Mouse (Mus musculus) MEL (cell line): ENCODE data around the gene Gm42957. TPM values are rescaled to one million over a fixed set of nuclear protein-coding genes. Genes with fewer than 3 reads are reported as not detected.

Experiments used
- DNase-seq: peaks from one replicate; pipeline ENCODE4 v3.0.0; 2011; ENCODE audit warnings: low read depth, low spot score
- H3K27ac ChIP-seq: 2 replicates; pipeline ENCODE4 v1.5.1; 2012; ENCODE audit warnings: low read depth, mild to moderate bottlenecking, control low read depth, low read length, moderate library complexity; ENCODE audit not compliant: control insufficient read depth
- H3K27me3 ChIP-seq, 2 experiments: fragments of 150-350 bp in 1 of 2; sonication (generic) in 1 of 2; 2 replicates each; pipeline ENCODE4 v1.6.1; 2012; ENCODE audit warnings: low read length in 2 of 2, mild to moderate bottlenecking in 2 of 2, improper control_type of control experiment in 1 of 2, moderate library complexity in 1 of 2; ENCODE audit not compliant: insufficient read depth in 2 of 2, control insufficient read depth in 1 of 2
- H3K36me3 ChIP-seq, 2 experiments: 2 replicates each; pipeline ENCODE4 v1.6.1; 2012 to 2014; ENCODE audit warnings: low read length in 2 of 2, improper control_type of control experiment in 1 of 2, inconsistent platforms in 1 of 2, mild to moderate bottlenecking in 1 of 2; ENCODE audit not compliant: insufficient read depth in 2 of 2, control insufficient read depth in 1 of 2
- H3K4me1 ChIP-seq, 2 experiments: fragments of 150-350 bp in 1 of 2; sonication (generic) in 1 of 2; 2 replicates each; pipeline ENCODE4 v1.6.1; 2012; ENCODE audit warnings: low read length in 2 of 2, improper control_type of control experiment in 1 of 2, mild to moderate bottlenecking in 1 of 2; ENCODE audit not compliant: insufficient read depth in 2 of 2, control insufficient read depth in 1 of 2
- H3K4me3 ChIP-seq, 2 experiments: fragments of 150-350 bp in 1 of 2; sonication (generic) in 1 of 2; 2 replicates each; pipeline ENCODE4 v1.5.1; 2012; ENCODE audit warnings: low read depth in 2 of 2, low read length in 2 of 2, mild to moderate bottlenecking in 2 of 2, moderate library complexity in 2 of 2, control low read depth in 1 of 2, improper control_type of control experiment in 1 of 2; ENCODE audit not compliant: control insufficient read depth in 1 of 2, insufficient read depth in 1 of 2
- H3K79me2 ChIP-seq: 2 replicates; pipeline ENCODE4 v1.6.1; 2012; ENCODE audit warnings: mild to moderate bottlenecking, low read length, moderate library complexity; ENCODE audit not compliant: control insufficient read depth, poor library complexity, insufficient read depth
- H3K9ac ChIP-seq: 2 replicates; pipeline ENCODE4 v1.6.1; 2012; ENCODE audit warnings: low read depth, mild to moderate bottlenecking, control low read depth, low read length, moderate library complexity; ENCODE audit not compliant: control insufficient read depth, poor library complexity, severe bottlenecking
- H3K9me3 ChIP-seq: fragments of 150-350 bp; sonication (generic); replicated peaks from 2 replicates; pipeline ENCODE4 v1.6.1; 2012; ENCODE audit warnings: mild to moderate bottlenecking, low read length, improper control_type of control experiment, moderate library complexity; ENCODE audit not compliant: insufficient read depth
- CHD1 ChIP-seq: IDR thresholded peaks from 2 replicates; pipeline ENCODE4 v1.6.1; 2012; ENCODE audit warnings: low read depth, mild to moderate bottlenecking, inconsistent platforms, low read length, improper control_type of control experiment
- CHD2 ChIP-seq: IDR thresholded peaks from 2 replicates; pipeline ENCODE4 v1.6.1; 2011; ENCODE audit warnings: low read length, improper control_type of control experiment
- CTCF ChIP-seq, 3 experiments: IDR thresholded peaks in 2 of 3; conservative IDR thresholded peaks in 1 of 3; 2 replicates each; pipeline ENCODE4 v1.5.1; 2011 to 2012; ENCODE audit warnings: low read length in 3 of 3, low read depth in 2 of 3, mild to moderate bottlenecking in 2 of 3, improper control_type of control experiment in 1 of 3, inconsistent platforms in 1 of 3, mixed read lengths in 1 of 3, moderate library complexity in 1 of 3; ENCODE audit not compliant: control insufficient read depth in 1 of 3, insufficient read depth in 1 of 3, poor library complexity in 1 of 3, severe bottlenecking in 1 of 3
- ELF1 ChIP-seq: IDR thresholded peaks from 2 replicates; pipeline ENCODE4 v1.6.1; 2014; ENCODE audit warnings: low read depth, mild to moderate bottlenecking, inconsistent platforms, low read length, improper control_type of control experiment, moderate library complexity
- GABPA ChIP-seq: IDR thresholded peaks from 2 replicates; pipeline ENCODE4 v1.6.1; 2012; ENCODE audit warnings: low read depth, mild to moderate bottlenecking, inconsistent platforms, low read length, improper control_type of control experiment, moderate library complexity
- HCFC1 ChIP-seq: IDR thresholded peaks from 2 replicates; pipeline ENCODE4 v1.6.1; 2012; ENCODE audit warnings: low read depth, mild to moderate bottlenecking, inconsistent platforms, low read length, improper control_type of control experiment, moderate library complexity
- JUND ChIP-seq: IDR thresholded peaks from 2 replicates; pipeline ENCODE4 v1.6.1; 2011; ENCODE audit warnings: low read depth, mild to moderate bottlenecking, improper control_type of control experiment, low read length
- MAX ChIP-seq: IDR thresholded peaks from 2 replicates; pipeline ENCODE4 v1.6.1; 2011; ENCODE audit warnings: low read length, improper control_type of control experiment
- MYB ChIP-seq: IDR thresholded peaks from 2 replicates; pipeline ENCODE4 v1.6.1; 2011; ENCODE audit warnings: mild to moderate bottlenecking, low read depth, low read length, improper control_type of control experiment
- MYC ChIP-seq: IDR thresholded peaks from 2 replicates; pipeline ENCODE4 v1.6.1; 2011; ENCODE audit warnings: low read depth, mild to moderate bottlenecking, low read length, improper control_type of control experiment, moderate library complexity
- NELFE ChIP-seq: IDR thresholded peaks from 2 replicates; pipeline ENCODE4 v1.6.1; 2011; ENCODE audit warnings: low read depth, low read length, improper control_type of control experiment
- NRF1 ChIP-seq: IDR thresholded peaks from 2 replicates; pipeline ENCODE4 v1.6.1; 2014; ENCODE audit warnings: low read depth, mild to moderate bottlenecking, inconsistent platforms, low read length, improper control_type of control experiment, moderate library complexity; ENCODE audit not compliant: poor library complexity, insufficient read depth, severe bottlenecking
- POLR2AphosphoS2 ChIP-seq: IDR thresholded peaks from 2 replicates; pipeline ENCODE4 v1.6.1; 2011; ENCODE audit warnings: low read length, improper control_type of control experiment
- POLR2AphosphoS5 ChIP-seq: IDR thresholded peaks from 2 replicates; pipeline ENCODE4 v1.6.1; 2012; ENCODE audit warnings: low read depth, borderline replicate concordance, mild to moderate bottlenecking, inconsistent platforms, low read length, moderate library complexity, mixed read lengths
- RCOR1 ChIP-seq: IDR thresholded peaks from 2 replicates; pipeline ENCODE4 v1.6.1; 2012; ENCODE audit warnings: low read depth, mild to moderate bottlenecking, inconsistent platforms, low read length, improper control_type of control experiment
- SIN3A ChIP-seq: IDR thresholded peaks from 2 replicates; pipeline ENCODE4 v1.6.1; 2012; ENCODE audit warnings: low read length, improper control_type of control experiment, inconsistent platforms
- SMC3 ChIP-seq: IDR thresholded peaks from 2 replicates; pipeline ENCODE4 v1.6.1; 2011; ENCODE audit warnings: low read depth, low read length, improper control_type of control experiment
- TAL1 ChIP-seq: IDR thresholded peaks from 2 replicates; pipeline ENCODE4 v1.6.1; 2012; ENCODE audit warnings: mild to moderate bottlenecking, inconsistent platforms, low read length, moderate library complexity, mixed read lengths
- TBP ChIP-seq: IDR thresholded peaks from 2 replicates; pipeline ENCODE4 v1.8.0; 2011; ENCODE audit warnings: low read depth, low read length, improper control_type of control experiment
- TCF12 ChIP-seq: IDR thresholded peaks from 2 replicates; pipeline ENCODE4 v1.6.1; 2014; ENCODE audit warnings: low read depth, mild to moderate bottlenecking, inconsistent platforms, low read length, improper control_type of control experiment, moderate library complexity
- UBTF ChIP-seq: IDR thresholded peaks from 2 replicates; pipeline ENCODE4 v1.6.1; 2012; ENCODE audit warnings: low read depth, mild to moderate bottlenecking, inconsistent platforms, low read length, improper control_type of control experiment, moderate library complexity, borderline replicate concordance; ENCODE audit not compliant: insufficient read depth
- USF1 ChIP-seq: IDR thresholded peaks from 2 replicates; pipeline ENCODE4 v1.6.1; 2014; ENCODE audit warnings: low read depth, mild to moderate bottlenecking, inconsistent platforms, low read length, improper control_type of control experiment, moderate library complexity
- USF2 ChIP-seq, 2 experiments: IDR thresholded peaks; 2 replicates each; pipeline ENCODE4 v1.6.1; 2011 to 2012; ENCODE audit warnings: improper control_type of control experiment in 2 of 2, low read length in 2 of 2, borderline replicate concordance in 1 of 2, inconsistent platforms in 1 of 2, low read depth in 1 of 2, mild to moderate bottlenecking in 1 of 2; ENCODE audit not compliant: insufficient read depth in 1 of 2
- ZNF384 ChIP-seq: IDR thresholded peaks from 2 replicates; pipeline ENCODE4 v1.6.1; 2012; ENCODE audit warnings: low read depth, mild to moderate bottlenecking, inconsistent platforms, low read length, improper control_type of control experiment
- polyA plus RNA-seq, 2 experiments: library from polyadenylated mRNA; stranded (reverse) in 1 of 2; unstranded in 1 of 2; fragments of >175 nt in 1 of 2; fragments of >200 nt in 1 of 2; gene quantifications; 2 replicates each; pipeline versions ENCODE4 v1.2.1 to v1.2.4; 2012; ENCODE audit warnings: low replicate concordance in 2 of 2, low read depth in 1 of 2; ENCODE audit not compliant: insufficient read length in 2 of 2, insufficient read depth in 1 of 2, missing spikeins in 1 of 2
- total RNA-seq: library from RNA; depleted of rRNA; stranded (reverse); fragments of 300-350 nt; gene quantifications from 2 replicates; pipeline ENCODE4 v1.2.3, GENCODE M21; 2012

Gene Gm42957
- total and polyA plus RNA-seq, 3 experiments: 0.06 to 0.19 TPM; not detected in 1

GRCm38 (mm10) chr3:96617941-96618340 lies 17.3 kb upstream of the Gm42957 start:
- Histone ChIP-seq H3K27me3 (no peaks in the 10 kb centered on the region), H3K27ac (no peak overlapping the region), H3K9me3 (no peaks in the 10 kb centered on the region), H3K4me3 (no peak overlapping the region), H3K4me1 (no peaks in the 10 kb centered on the region), H3K36me3 (peaks cover 0 to 11% of the 10 kb centered on the region in 2 experiments; a peak in 2 of 4 replicates), H3K79me2 (no peaks in the 10 kb centered on the region), H3K9ac (no peak overlapping the region)
- no peak for DNase-seq
- TF ChIP-seq USF2 (IDR thresholded peaks at IDR 0.05; ENCODE audit: borderline replicate concordance in 1 of 2, insufficient read depth in 1 of 2, low read depth in 1 of 2, low read length in 2 of 2) (no peak), UBTF (no peak), POLR2AphosphoS2 (no peak), SIN3A (no peak), POLR2AphosphoS5 (no peak), TAL1 (no peak), GABPA (no peak), NELFE (no peak)
- TF ChIP-seq, all 39 proteins: peak for 0

GRCm38 (mm10) chr3:96623201-96623600 lies 12.1 kb upstream of the Gm42957 start:
- TF ChIP-seq POLR2AphosphoS2 (no peak), NRF1 (no peak), UBTF (no peak), HCFC1 (no peak), RCOR1 (no peak), CHD2 (no peak), SMC3 (no peak), CTCF (IDR thresholded peaks at IDR 0.05 in 2 of 3, conservative IDR thresholded peaks at IDR 0.05 in 1 of 3; ENCODE audit: control insufficient read depth in 1 of 3, insufficient read depth in 1 of 3, low read depth in 2 of 3, low read length in 3 of 3, poor library complexity in 1 of 3, severe bottlenecking in 1 of 3) (no peak), USF2 (IDR thresholded peaks at IDR 0.05; ENCODE audit: borderline replicate concordance in 1 of 2, insufficient read depth in 1 of 2, low read depth in 1 of 2, low read length in 2 of 2) (no peak), JUND (no peak), ELF1 (no peak), TCF12 (no peak), MYB (no peak), USF1 (no peak), CHD1 (no peak), MAX (no peak), TBP (no peak), MYC (no peak), ZNF384 (no peak)
- H3K27ac ChIP-seq: no peak overlapping the region
- H3K4me3 ChIP-seq: no peak overlapping the region
- H3K4me1 ChIP-seq: peaks cover 4% of the 10 kb centered on the region in 2 experiments; a peak in 3 of 4 replicates
- DNase-seq: no peak
- peaks cover 0 to 12% of the 10 kb centered on the region in 2 experiments; a peak in 2 of 4 replicates for H3K36me3 ChIP-seq
- no peaks in the 10 kb centered on the region for H3K27me3 ChIP-seq
- H3K9me3 ChIP-seq: no peaks in the 10 kb centered on the region
- peaks cover 3% of the 10 kb centered on the region; the same call in 1 of the 2 replicates for H3K79me2 ChIP-seq
- H3K9ac ChIP-seq: no peak overlapping the region
